Mouse (Mus musculus) neural tube, embryonic 10.5 days (tissue): Measurements from ENCODE around the gene Gpr179.

Experiments used
- DNase-seq: peaks from one replicate; pipeline ENCODE4 v3.0.0-alpha.2; 2017; ENCODE audit warnings: low spot score; ENCODE audit errors: extremely low spot score

The Gpr179 gene

DNA sequence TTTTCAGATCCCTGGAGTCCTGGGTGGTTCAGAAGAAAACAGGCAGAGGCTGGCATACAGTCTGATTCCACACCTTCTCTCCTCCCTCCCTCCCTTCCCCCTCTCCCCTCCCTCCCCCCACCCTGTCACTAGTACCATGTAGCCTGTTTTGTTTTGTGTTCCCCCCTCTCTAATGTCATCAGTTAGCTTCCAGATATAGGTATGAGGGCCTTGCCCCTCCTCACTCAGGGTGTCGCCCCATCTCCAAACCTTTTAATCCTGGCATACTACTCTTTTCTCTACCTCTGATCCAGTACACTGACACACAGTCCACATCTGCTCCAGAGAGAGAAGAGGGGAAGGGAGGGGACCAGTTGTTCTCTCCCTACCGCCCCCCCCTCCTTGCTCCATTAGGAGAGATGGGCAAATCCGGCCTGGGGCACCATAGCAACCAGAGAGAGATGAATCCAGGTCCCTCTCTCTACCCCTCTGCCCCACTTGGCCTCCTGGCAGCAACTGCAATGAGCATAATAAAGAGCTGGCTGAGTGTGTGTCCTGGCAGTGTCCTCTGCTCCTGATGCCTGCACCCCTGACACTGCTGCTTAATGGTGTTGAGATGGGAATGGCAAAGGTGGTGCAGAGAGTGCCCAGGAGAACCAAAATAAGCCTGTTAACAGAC, at the start of gene Gpr179:
Gene Gpr179, minus strand, starts transcription at position 51 of the 658 bp plus-strand sequence.
- no peak for DNase-seq

DNA sequence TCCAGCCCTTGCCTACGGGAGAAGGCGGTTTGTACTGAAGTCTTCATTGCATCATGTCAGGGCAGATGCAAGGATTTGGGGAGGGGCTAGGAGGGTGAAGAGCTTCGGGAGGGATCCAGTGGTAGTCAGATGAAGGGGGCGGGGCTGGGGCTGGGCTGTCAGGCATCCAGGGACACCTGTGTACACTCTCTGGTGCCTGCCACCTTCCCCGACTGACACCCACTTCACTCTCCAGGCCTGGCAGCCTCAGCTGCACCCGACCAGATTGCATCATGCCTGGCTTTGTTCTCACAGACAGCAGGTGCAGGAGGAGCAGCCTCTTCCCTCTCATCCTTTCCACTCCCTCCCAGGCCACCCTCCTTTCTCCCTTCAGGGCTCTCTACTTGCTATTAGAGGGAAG, 49.2 kb upstream of the Gpr179 start:
- DNase-seq, result no peak

DNA sequence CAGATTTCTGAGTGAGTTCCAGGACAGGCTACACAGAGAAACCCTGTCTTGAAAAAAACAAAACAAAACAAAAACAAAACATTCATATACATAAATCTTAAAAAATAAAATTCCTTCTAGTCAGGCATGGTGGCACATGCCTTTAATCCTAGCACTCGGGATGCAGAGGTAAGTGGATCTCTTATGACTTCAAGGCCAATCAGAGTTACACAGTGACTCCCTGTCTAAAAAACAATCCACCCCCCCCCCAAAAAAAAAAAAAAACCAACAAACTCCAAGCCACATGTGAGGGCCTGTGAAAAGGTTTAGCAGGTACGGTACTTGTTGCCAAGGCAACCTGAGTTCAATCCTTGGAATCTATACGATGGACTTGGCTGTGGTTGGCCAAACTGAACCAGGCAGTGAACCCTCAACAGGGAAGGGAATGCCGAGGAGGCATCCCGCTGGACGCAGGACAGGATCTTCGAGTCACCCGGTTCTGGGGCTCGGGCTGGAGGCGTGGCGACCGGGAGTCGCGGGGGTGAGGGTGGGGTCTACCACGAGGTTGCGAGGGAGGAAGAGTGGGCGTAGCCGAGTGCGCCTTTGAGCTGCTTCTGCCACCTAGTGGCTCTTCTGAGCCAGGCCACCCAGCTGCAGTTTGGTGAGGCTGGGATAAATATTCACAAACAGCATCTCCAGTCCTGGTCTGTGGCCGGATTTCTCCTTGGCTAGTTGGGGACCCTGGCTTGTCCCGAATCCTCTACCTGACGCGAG, 48.3 kb upstream of the Gpr179 start:
- DNase-seq, result peak; percentile 84

DNA sequence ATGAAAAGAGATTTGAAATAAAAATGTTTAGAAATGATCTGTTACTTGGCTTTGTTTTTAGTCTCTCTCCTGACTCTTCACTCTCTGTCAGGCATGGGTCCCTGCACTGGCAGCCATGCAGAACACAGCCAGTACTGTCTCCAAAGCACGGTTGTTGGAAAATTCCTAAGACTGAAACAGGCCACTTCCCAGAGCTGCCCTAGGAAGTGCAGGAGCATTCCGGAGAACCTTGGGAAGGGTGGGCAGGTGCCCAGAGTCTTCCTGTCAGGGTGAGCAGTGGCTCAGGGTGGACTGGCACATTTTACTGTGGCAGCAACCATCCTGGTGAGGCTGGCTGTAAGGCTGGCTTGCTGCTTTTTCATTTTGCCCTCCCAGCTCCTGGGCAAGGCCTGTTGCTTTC, 46.6 kb upstream of the Gpr179 start:
- DNase-seq, result no peak

DNA sequence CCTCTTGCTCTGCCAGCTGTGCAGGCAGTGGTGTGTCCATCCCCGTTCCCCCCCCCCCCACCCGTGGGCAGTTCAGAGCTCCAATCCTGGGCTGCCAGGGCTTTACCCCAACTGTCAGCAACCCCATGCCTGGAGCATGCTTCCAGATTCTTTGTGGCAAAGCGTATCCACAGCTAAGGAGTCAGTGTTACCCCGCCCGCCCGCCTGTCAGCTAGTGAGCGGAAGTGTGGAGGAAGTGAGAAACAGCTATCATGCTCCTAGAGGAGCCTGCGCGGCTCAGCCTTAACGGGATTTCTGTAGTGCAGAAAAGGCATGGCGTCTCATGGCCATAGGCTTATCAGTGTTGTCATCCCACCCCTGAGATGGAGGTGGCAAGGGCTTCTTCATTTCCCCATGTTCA, 42.3 kb upstream of the Gpr179 start:
- DNase-seq, result no peak

DNA sequence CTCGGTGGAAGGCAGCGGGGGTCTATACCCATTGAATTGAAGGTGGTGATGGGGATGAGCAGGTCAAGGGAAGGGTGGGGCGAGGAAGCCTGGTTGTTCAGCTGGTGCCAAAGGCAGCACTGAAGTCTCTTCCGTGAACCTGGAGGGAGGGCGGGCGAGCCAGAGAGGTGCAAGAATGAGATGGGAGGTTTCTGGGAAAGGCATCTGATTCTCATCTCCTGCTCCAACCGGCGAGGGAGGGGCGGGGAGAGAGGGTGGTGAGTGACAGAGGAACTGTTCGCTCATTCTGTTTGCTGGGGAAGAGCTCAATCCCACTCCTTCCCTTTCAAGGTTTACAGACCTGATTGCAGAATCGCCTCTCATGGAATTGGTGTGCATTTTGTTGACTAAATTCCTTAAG, 41.8 kb upstream of the Gpr179 start:
- no peak for DNase-seq

DNA sequence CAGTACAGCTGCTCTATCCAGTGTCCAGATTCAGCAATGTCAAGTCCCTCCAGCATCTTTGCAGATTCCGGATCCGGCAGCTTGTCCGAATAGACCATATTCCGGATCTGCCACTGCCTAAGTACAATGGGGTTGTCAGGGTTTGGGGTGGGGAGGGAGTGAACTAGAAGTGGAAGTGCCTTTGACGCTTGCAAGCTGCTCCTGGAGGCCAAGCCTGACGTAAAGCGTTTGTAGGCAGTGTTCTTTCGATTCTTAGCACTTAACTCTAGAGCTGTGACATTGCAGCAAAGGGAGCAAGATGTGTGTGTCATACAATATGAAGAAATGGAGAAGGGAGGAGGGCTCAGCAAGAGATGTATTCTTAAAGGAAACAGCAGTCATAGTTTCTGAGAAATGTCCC, 37.2 kb upstream of the Gpr179 start:
- no peak for DNase-seq

DNA sequence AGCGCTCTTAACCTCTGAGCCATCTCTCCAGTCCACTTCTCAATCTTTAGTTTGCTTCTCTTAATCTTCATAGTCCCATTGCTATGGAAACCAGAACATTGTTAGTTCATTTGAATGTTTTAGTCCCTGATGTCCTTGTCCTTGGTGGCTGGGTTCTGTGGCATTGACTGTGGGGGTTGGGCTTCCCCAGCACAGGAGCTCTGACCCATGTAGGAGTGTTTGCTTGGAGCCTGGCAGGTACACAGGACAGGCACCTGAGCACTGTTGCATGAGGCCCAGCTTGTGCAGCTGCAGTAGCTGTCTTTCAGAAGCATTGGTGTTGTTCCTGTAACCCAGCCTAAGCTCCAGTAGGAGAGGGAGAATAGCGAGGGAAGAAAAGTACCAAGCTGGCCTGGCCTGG, 35.9 kb upstream of the Gpr179 start:
- DNase-seq, result no peak

DNA sequence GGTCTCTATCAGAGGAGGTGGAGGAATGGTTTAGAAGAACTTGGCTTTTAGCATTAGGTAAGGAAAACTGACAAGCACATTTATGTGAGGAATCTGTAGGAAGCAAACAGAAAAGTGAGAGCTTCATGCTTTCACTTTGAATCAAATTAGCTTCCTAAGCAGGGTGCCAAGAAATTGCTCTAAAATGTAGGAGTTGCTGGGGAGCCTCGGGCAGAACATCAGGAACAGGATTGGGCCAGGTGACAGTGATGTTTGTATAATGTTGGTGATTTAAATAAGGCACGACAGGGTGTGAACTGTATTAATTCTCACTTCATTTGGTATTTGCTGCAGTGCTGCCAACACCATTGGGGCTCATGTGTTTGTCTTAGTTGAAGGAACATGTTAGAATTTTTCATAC, 31.9 kb upstream of the Gpr179 start:
- DNase-seq, result no peak

DNA sequence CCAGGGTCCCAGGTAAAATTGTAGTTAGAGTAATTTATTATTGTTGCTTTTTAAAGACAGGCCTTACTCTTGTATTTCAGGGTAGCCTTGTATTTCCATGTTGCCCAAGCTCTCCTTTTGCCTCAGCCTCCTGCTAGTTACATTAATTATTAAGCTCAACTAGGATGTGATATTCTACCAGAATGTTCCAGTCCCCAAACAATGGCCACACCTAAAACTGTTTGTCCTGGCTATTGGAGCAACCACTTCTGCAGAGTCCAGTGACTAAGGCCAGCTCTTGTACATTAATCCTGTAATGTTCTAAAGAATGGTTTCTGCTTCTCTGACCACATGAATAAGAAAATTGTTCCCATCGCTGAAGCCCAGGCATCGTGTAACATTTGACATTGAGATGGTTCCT, 31.1 kb upstream of the Gpr179 start:
- DNase-seq, result no peak

DNA sequence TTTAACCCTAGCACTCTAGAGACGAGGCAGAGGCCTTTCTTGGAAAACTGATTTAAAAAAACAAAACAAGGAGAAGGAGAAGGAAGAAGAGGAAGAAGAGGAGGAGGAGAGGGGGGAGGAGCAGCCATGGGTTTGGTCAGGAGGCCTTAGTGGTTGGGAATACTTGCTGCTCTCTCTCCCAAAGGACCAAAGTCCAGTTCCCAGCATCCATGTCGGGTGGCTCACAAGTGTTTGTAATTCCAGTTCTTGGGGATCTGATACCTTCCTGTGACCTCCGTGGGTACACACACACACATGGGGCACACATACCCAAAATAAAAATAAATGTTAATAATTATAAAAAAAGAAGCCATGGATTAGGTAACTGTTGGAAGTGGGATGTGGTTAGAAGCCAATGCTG, 28.2 kb upstream of the Gpr179 start:
- no peak for DNase-seq

DNA sequence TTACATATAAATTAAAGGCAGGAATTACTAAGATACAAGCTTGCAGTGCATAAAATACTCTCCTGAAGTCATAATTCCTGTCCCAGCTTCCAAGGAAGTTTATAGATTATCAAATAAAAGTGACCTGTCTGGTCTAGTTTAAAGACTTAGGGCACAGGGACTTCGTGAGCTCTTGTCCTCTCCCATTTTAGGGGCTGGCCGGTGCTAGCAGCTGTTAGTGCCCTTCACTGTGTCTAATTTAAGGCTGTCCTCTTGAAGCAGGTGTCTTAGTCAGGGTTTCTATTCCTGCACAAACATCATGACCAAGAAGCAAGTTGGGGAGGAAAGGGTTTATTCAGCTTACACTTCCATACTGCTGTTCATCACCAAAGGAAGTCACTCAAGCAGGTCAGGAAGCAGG, 21.5 kb upstream of the Gpr179 start:
- DNase-seq, result no peak

DNA sequence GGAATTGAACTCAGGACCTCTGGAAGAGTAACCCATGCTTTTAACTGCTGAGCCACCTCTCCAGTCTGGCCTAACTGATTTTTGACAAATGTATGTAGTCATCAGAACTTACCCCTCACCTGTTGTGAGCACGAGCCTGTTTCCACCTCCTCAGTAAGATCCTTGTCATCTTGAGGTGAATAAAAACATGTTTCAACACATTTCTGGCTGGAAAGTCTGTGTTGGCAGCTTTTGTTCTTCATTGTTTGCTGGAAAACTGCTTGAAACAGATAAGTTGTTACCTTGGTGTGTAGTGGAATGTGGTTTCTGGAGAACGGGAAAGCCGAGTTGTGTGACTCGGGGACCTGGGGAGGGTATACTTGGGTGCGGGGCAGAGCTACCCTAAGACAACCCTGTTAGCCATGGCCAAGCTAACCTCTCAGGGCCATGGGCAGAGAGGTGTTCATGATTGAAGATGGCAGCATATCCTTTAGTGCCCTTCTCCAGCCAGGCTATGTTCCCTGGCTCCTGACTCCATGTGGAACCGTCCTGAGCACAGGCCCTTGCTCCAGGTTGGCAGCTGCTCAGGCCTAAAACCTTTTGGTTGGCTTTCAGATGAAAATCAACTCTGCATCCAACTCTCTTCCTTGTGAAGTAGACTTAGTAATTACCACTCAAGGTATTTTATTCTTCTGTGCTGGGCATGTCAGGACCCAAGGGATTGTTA, 20.4 kb upstream of the Gpr179 start:
- no peak for DNase-seq

DNA sequence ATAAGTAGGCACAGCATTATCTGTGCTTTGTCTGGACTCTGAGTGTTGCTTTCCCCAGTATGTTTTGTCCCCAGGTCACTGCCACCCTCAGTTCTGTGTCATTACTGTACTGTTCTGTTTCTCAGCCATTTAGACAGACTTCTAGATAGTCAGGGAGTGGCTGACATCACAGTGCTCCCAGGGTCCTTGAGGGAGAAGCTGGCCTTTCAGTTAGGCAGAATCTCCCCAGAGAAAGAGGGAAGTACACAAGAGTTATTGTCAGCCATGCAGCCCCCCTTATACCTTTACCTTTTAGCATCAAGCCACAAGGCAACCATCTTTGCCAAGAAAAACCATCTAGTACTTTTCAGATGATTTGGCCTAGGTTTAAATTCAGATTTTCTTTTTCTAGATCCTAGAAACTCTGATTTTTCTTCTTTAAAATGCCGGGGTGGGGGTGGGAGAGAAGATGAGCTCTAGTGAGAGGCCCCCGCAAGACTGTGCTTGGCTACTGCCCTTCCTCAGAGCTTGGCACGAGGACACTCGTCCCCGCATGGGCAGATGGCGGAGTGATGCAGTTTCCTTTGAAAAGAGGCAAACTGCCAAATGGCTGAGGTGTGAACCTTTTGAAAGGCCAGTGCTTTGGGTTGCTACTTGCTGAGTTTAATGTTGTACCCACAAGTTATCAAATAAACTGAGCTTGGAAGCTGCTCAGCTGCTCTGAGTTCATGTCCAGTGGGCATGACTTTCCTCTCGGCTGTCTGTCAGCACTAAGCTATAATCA, 18.6 kb upstream of the Gpr179 start:
- DNase-seq, result no peak

DNA sequence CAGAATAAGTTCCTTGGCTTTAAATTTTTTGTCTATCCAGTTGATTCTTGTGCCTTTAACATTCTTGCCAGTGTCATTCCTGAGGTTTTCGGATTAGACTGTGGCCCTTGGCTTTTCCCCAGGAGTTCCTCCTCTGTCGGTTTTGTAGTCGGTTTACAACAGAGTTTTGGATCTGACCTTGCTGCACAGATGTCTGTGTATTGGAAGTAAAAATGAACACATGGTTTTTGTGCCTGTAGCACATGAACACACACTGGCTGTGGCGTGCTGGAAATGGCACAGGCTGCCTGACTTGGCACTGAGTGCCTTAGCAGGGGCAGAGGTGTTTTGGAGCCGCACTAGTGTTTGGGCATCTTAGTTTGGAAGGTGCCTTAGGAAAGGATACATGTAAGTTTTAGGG, 16.6 kb upstream of the Gpr179 start:
- no peak for DNase-seq

DNA sequence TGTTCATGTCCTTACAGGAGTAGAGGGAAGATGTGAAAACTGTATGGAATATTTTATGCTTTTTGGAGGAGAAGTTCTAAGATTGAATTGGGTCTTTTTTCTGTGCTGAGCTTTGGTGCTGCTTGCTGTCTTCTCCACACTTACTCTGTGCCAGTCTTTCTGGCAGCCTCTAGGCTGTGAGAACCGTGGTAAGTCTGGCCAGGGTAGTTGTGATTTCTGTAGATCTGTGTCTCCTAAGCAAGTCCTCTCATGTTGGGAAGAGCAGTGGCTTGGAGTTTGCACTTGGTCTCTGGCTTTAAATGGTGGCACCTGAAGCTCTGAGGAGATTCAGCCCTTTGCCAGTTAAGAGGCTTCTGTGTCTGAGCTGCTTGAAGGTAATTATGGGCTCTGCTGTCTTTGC, 13.7 kb upstream of the Gpr179 start:
- DNase-seq, result no peak

DNA sequence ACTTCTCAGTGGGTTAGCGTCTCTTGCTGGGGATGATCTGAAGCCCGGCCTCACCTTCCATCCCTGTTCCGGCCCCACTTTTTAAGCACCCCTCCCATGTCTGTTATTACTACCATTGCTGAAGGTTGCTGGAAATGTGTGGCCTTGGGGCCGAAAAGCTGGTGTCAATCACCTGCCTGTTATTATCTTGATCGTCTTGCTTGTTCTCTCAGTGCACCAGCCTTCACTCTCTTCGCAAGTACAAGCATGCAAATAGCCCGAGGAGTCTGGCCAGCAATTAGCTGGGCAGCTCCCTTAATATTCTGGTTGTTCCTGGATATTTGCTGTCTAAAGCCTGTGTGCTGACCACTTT, 11.7 kb upstream of the Gpr179 start:
- no peak for DNase-seq

DNA sequence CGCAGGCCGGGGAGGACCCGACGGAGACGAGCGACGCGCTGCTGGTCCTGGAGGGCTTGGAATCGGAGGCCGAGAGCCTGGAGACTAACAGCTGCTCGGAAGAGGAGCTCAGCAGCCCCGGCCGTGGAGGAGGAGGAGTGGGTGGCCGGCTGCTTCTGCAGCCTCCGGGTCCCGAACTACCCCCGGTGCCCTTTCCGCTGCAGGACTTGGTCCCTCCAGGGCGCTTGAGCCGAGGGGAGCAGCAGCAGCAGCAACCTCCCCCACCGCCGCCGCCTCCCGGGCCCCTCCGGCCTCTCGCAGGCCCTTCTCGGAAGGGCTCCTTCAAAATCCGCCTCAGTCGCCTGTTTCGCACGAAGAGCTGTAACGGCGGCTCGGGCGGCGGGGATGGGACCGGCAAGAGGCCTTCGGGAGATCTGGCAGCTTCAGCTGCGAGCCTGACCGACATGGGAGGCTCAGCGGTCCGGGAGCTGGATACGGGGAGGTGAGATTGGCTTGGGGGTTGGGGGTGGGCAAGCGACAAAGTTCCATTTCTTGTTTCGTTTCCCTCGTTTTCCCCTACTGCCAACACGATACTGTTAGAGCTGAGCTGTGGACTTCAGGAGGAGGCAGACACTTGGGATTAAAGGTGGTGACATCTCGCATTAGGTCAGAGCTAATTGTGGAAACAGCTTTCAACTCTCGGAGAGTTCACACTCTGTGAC, 11.2 kb upstream of the Gpr179 start:
- peak; percentile 68 for DNase-seq

DNA sequence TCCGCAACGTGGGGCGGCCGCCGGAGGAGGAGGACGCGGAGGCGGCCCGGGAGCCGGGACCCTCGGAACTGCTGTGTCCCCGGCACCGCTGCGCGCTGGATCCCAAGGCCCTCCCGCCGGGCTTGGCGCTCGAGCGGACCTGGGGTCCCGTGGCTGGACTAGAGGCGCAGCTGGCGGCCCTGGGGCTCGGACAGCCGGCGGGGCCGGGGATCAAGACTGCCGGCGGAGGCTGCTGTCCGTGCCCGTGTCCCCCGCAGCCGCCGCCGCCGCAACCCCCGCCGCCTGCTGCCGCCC, 10.7 kb upstream of the Gpr179 start:
- peak; percentile 72 for DNase-seq

DNA sequence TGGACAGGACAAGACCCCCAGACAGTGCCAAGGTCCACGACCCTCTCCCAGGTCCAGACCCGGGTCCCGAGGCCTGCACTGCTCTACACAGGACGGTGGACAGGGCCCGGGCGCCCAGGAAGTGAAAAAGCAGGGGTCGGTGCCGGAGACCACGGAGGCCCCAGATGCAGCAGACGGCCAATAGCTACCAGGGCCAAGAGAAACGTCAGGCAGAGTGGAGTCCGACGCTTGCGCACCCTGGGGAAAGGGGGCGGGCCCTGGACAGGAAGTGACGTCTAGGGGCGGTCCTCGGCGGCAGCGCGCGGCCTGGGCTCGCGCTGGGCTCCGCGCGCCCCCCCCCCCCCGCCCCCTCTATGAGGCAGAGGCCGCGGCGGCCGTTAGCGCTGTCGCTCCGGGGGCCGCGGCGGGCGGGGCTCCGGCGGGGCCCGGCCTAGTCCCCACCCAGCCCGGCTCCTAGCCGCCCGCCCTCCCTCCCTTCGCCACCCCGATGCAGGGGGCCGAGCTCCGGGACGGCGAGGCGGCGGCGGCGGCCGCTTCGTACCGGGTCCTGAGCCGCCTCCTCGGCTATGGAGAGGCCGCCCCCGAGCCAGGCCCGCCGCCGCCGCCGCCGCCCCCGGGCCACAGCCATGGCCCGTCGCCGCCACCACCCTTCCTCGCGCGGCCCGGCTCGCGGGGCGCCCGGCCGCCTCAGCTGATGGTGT, 10.2 kb upstream of the Gpr179 start, which contains the start of gene Socs7:
Gene Socs7, plus strand, starts transcription at position 604 of the 701 bp plus-strand sequence.
- peak; percentile 94 for DNase-seq

DNA sequence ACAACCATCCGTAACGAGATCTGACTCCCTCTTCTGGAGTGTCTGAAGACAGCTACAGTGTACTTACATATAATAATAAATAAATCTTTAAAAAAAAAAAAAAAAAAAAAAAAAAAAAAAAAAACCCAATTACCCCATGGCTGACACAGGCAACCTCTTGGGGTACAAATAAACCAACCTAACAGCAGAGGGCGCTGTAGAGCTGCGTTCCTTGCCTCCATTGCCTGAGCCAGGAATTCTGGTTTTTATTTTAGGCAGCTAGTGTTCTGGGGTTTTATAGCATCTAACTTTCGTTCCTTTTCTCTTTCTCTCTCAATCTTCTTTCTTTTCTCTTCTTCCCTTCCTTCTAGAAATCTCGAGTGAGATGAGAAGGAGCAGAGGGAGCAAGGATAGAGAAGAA, 5.8 kb upstream of the Gpr179 start:
- DNase-seq, result peak; percentile 59
